Mouse (Mus musculus) bone marrow macrophage, adult 2 months (primary cell): ENCODE data around the gene Slc51b. TPM values are rescaled to one million over a fixed set of nuclear protein-coding genes. Genes with fewer than 3 reads are reported as not detected.

Experiments used
- H3K27ac ChIP-seq: 2 replicates; pipeline ENCODE4 v1.5.1; 2012; ENCODE audit warnings: low read depth, low read length; ENCODE audit not compliant: insufficient read depth
- H3K4me1 ChIP-seq: 2 replicates; pipeline ENCODE4 v1.6.1; 2012; ENCODE audit warnings: low read length; ENCODE audit not compliant: control insufficient read depth, insufficient read depth
- H3K4me3 ChIP-seq: 2 replicates; pipeline ENCODE4 v1.5.1; 2012; ENCODE audit warnings: mild to moderate bottlenecking, low read length, moderate library complexity; ENCODE audit not compliant: insufficient read depth
- CTCF ChIP-seq: IDR thresholded peaks from 2 replicates; pipeline ENCODE4 v1.5.1; 2012; ENCODE audit warnings: low read depth, mild to moderate bottlenecking, low read length, moderate library complexity
- POLR2A ChIP-seq: IDR thresholded peaks from 2 replicates; pipeline ENCODE4 v1.6.1; 2012; ENCODE audit warnings: mild to moderate bottlenecking, low read depth, low read length, borderline replicate concordance
- polyA plus RNA-seq: library from polyadenylated mRNA; stranded (reverse); fragments of >200 nt; gene quantifications from 2 replicates; pipeline ENCODE4 v1.2.4, GENCODE M21; 2012; ENCODE audit not compliant: missing spikeins, insufficient read depth, insufficient read length

Slc51b gene
- polyA plus RNA-seq, result not detected in 2 replicates

- no peak for TF ChIP-seq CTCF
- no peak for TF ChIP-seq POLR2A
- Histone ChIP-seq H3K4me3 (no peak within 1 kb of the TSS), H3K27ac (no peak within 1 kb of the TSS), H3K4me1 (peaks cover 7% of the 10 kb centered on the region)
Observed at GRCm38 (mm10) chr9:65422760-65423501, at the start of gene Slc51b. Gene Slc51b, minus strand, starts transcription at chr9:65422955.

- Histone ChIP-seq H3K4me1 (peaks cover 22% of the 10 kb centered on the region), H3K27ac (no peak overlapping the region), H3K4me3 (no peak overlapping the region)
- TF ChIP-seq CTCF (no peak), POLR2A (no peak)
Observed at GRCm38 (mm10) chr9:65467686-65468085, 44.9 kb upstream of the Slc51b start.

GRCm38 (mm10) chr9:65465241-65465640, 42.5 kb upstream of the Slc51b start:
- Histone ChIP-seq H3K27ac (no peak overlapping the region), H3K4me3 (no peak overlapping the region), H3K4me1 (peaks cover 25% of the 10 kb centered on the region)
- TF ChIP-seq POLR2A, result no peak
- TF ChIP-seq CTCF, result no peak

GRCm38 (mm10) chr9:65464161-65464560, 41.4 kb upstream of the Slc51b start:
- peak overlapping the region; percentile 60 for H3K27ac ChIP-seq
- H3K4me3 ChIP-seq, result peak overlapping the region; percentile 27; the same call in 1 of the 2 replicates
- peaks cover 30% of the 10 kb centered on the region for H3K4me1 ChIP-seq
- TF ChIP-seq CTCF (no peak), POLR2A (no peak)

GRCm38 (mm10) chr9:65462544-65462943, 39.8 kb upstream of the Slc51b start:
- Histone ChIP-seq H3K4me3 (no peak overlapping the region; the same call in 1 of the 2 replicates), H3K4me1 (peaks cover 30% of the 10 kb centered on the region), H3K27ac (no peak overlapping the region)
- TF ChIP-seq CTCF, result no peak
- no peak for TF ChIP-seq POLR2A

GRCm38 (mm10) chr9:65460732-65461442, 38.1 kb upstream of the Slc51b start, which contains the start of gene Spg21:
Gene Spg21, plus strand, starts transcription at chr9:65460947.
- Histone ChIP-seq H3K27ac (peak within 1 kb of the TSS; percentile 94), H3K4me3 (peak within 1 kb of the TSS; percentile 91)
- TF ChIP-seq CTCF, result no peak
- no peak for TF ChIP-seq POLR2A

GRCm38 (mm10) chr9:65460198-65460597, 37.4 kb upstream of the Slc51b start:
- Histone ChIP-seq H3K27ac (peak overlapping the region; percentile 58), H3K4me3 (peak overlapping the region; percentile 11; the same call in 1 of the 2 replicates), H3K4me1 (peaks cover 30% of the 10 kb centered on the region)
- no peak for TF ChIP-seq POLR2A
- no peak for TF ChIP-seq CTCF

More at GRCm38 (mm10) chr9:65460732-65461442, 38.1 kb upstream of the Slc51b start, which contains the start of gene Spg21:
- H3K4me1 ChIP-seq, result peaks cover 30% of the 10 kb centered on the region

GRCm38 (mm10) chr9:65458975-65459374, 36.2 kb upstream of the Slc51b start:
- TF ChIP-seq CTCF, result no peak
- TF ChIP-seq POLR2A, result no peak
- Histone ChIP-seq H3K27ac (no peak overlapping the region), H3K4me1 (peaks cover 22% of the 10 kb centered on the region), H3K4me3 (no peak overlapping the region)

GRCm38 (mm10) chr9:65447951-65448350, 25.2 kb upstream of the Slc51b start:
- H3K4me3 ChIP-seq, result no peak overlapping the region
- H3K4me1 ChIP-seq, result no peaks in the 10 kb centered on the region
- TF ChIP-seq CTCF, result no peak
- no peak for TF ChIP-seq POLR2A
- H3K27ac ChIP-seq, result no peak overlapping the region

GRCm38 (mm10) chr9:65444692-65445091, 21.9 kb upstream of the Slc51b start:
- TF ChIP-seq POLR2A (no peak), CTCF (no peak)
- Histone ChIP-seq H3K4me3 (no peak overlapping the region), H3K4me1 (no peaks in the 10 kb centered on the region), H3K27ac (no peak overlapping the region)
